Mouse (Mus musculus): ENCODE results near the gene Ccnt1.

DNA sequence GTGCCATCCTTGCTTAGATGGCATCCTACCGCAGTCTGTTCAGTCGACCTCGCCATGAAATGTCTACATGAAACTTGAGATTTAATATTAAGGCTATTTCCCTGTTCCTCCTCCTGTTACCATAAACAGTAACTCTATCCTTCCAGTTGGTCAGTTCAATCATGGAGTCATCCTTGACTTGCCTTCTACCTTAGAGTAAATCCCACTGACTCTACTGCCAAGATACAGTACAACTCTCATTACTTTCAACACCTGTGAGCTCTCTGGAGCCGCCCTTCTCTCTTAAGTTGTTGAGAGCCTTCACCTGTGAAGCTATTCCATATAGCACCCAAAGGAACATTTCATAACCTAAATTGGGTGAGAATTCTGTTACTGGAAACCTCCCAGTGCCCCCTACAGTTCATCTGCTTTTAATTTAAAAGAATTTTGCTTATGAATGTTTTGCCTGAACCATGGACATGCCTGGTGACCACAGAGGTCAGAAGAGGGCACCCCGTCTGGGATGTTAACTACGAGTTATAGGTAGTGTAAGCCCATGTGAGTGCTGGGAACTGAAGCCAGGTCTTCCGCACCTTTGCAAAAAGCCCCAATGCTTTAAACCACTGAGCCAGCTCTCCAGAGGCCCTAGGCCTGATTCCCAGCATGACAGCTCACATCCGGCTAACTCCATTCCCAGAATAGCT is 33.8 kb downstream of the Ccnt1 start:
- TF ChIP-seq POLR2A (IDR thresholded peaks at IDR 0.05; ENCODE audit: low read depth, low read length) (no peak), CTCF (IDR thresholded peaks at IDR 0.05; ENCODE audit: borderline replicate concordance, insufficient read depth, low read length) (no peak)

All from embryonic fibroblast, embryonic 13.5 days (primary cell).